Mouse (Mus musculus) G1E (cell line): ENCODE data around the gene Atxn2. TPM values are rescaled to one million over a fixed set of nuclear protein-coding genes. Genes with fewer than 3 reads are reported as not detected.

Experiments used
- ATAC-seq: 2 replicates; pipeline ENCODE4 v1.8.0; 2016; ENCODE audit warnings: mild to moderate bottlenecking; ENCODE audit not compliant: insufficient number of reproducible peaks, poor library complexity, low FRiP score, severe bottlenecking; ENCODE audit errors: extremely low read depth
- DNase-seq: peaks from one replicate; pipeline ENCODE4 v3.0.0; 2012; ENCODE audit warnings: low spot score
- H3K27me3 ChIP-seq: 2 replicates; pipeline ENCODE4 v1.6.1; 2012; ENCODE audit warnings: mild to moderate bottlenecking, low read length, inconsistent platforms; ENCODE audit not compliant: insufficient read depth
- H3K36me3 ChIP-seq: replicated peaks from 2 replicates; pipeline ENCODE3; 2012; ENCODE audit warnings: mild to moderate bottlenecking, inconsistent platforms
- H3K4me1 ChIP-seq: 2 replicates; pipeline ENCODE4 v1.6.1; 2012; ENCODE audit warnings: low read depth, low read length, inconsistent platforms, mixed read lengths; ENCODE audit not compliant: insufficient read depth
- H3K4me3 ChIP-seq: 2 replicates; pipeline ENCODE4 v1.5.1; 2012; ENCODE audit warnings: low read depth, mild to moderate bottlenecking, inconsistent platforms, low read length, moderate library complexity, mixed read lengths
- H3K9me3 ChIP-seq: replicated peaks from 2 replicates; pipeline ENCODE4 v1.6.1; 2012; ENCODE audit warnings: inconsistent platforms
- CTCF ChIP-seq: IDR thresholded peaks from 2 replicates; pipeline ENCODE4 v1.5.1; 2012; ENCODE audit warnings: low read depth, low read length, inconsistent platforms, mixed read lengths
- GATA1 ChIP-seq: IDR thresholded peaks from 2 replicates; pipeline ENCODE4 v1.6.1; 2012; ENCODE audit warnings: borderline replicate concordance, low read length, inconsistent platforms, mixed read lengths
- GATA2 ChIP-seq: IDR thresholded peaks from 2 replicates; pipeline ENCODE4 v1.6.1; 2012; ENCODE audit warnings: low read depth, low read length, inconsistent platforms, borderline replicate concordance
- POLR2AphosphoS5 ChIP-seq: IDR thresholded peaks from 2 replicates; pipeline ENCODE4 v1.6.1; 2012; ENCODE audit warnings: low read depth, low read length, inconsistent platforms; ENCODE audit not compliant: insufficient replicate concordance
- TAL1 ChIP-seq: conservative IDR thresholded peaks from 2 replicates; pipeline ENCODE4 v1.6.1; 2012; ENCODE audit warnings: low read depth, low read length, inconsistent platforms, mixed read lengths
- polyA plus RNA-seq: library from polyadenylated mRNA; stranded (reverse); fragments of >175 nt; gene quantifications from 2 replicates; pipeline ENCODE4 v1.2.3, GENCODE M21; 2012
- total RNA-seq, 2 experiments: library from RNA; stranded (forward) in 1 of 2; stranded (reverse) in 1 of 2; fragments of 200-1000 nt in 1 of 2; fragments of >200 nt in 1 of 2; fragmentation: Nextera tagmentation in 1 of 2; gene quantifications; 2 replicates each; pipeline ENCODE4 v1.2.3; 2014 to 2017

Atxn2 gene
- total and polyA plus RNA-seq, 3 experiments: 38.0 to 151 (median 57.5) TPM

DNA sequence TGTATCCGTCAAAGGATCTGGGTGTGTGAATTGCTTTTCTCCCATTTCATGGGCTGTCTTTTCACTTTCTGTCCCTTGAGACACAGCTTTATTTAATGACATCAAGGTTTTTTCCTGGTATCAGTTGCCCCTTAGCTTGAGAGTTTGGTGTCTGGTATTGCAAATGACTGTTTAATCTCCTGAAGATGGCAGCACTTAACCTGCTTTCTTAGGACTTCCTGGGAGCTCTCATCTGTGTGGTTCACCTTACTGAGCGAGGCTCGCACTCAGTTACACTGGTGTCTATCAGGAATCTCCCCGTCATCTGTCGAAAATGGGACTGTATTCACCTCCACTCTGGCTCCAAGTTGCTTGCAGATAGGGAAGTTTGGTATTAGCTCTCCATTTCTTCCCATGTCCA is 79.9 kb downstream of the Atxn2 start:
- Histone ChIP-seq H3K9me3 (no peaks in the 10 kb centered on the region), H3K4me1 (no peaks in the 10 kb centered on the region), H3K27me3 (no peaks in the 10 kb centered on the region), H3K4me3 (no peak overlapping the region), H3K36me3 (peaks cover 78% of the 10 kb centered on the region)
- no peak for TF ChIP-seq GATA2
- DNase-seq (no peak), ATAC-seq (no peak)

DNA sequence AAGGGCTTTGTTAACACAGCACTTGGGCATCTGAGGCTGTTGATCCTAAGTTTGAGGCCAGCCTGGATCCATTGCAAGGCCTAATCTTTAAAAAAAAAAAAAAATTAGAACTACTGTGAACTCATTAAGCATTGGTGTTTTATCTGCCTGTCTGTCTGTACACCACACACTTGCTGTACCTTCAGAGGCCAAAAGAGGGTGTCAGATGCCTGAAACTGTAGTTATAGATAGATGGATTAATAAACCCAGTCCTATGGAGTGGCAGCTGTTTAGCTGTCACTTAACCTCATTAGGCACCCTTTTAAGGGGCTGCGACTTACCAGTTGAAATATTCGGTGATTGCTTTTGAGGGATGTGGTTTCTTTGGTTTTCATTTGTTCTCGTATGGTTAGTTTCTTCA is 84.7 kb downstream of the Atxn2 start:
- TF ChIP-seq CTCF (no peak), GATA1 (no peak), POLR2AphosphoS5 (no peak), GATA2 (no peak), TAL1 (no peak)
- ATAC-seq (no peak), DNase-seq (no peak)
- peaks cover 86% of the 10 kb centered on the region for H3K36me3 ChIP-seq
- H3K9me3 ChIP-seq: no peaks in the 10 kb centered on the region
- H3K4me1 ChIP-seq: no peaks in the 10 kb centered on the region
- no peak overlapping the region for H3K4me3 ChIP-seq
- no peaks in the 10 kb centered on the region for H3K27me3 ChIP-seq

DNA sequence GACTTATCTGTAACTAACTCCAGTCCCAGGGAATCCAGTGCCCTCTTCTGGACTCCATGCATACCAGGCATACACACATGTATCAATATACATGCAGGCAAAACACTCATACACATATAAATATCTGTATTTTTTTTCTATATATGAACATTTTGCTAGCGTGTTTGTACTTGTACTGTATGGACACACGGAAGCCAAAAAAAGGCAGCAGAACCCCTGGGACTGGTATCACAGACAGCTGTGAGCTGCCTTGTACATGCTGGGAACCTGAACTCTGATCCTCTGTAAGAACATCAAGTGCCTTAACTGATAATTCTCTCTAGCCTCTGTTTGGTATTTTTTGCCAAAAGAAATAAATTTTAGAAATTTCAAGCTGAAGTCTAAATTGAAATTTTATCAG is 87.3 kb downstream of the Atxn2 start:
- ATAC-seq: no peak
- no peaks in the 10 kb centered on the region for H3K9me3 ChIP-seq
- peaks cover 91% of the 10 kb centered on the region for H3K36me3 ChIP-seq
- H3K4me3 ChIP-seq: no peak overlapping the region
- H3K27me3 ChIP-seq: no peaks in the 10 kb centered on the region
- DNase-seq: no peak
- H3K4me1 ChIP-seq: no peaks in the 10 kb centered on the region
- TF ChIP-seq TAL1: no peak
- TF ChIP-seq GATA2: no peak
- TF ChIP-seq POLR2AphosphoS5: no peak
- no peak for TF ChIP-seq GATA1
- TF ChIP-seq CTCF: no peak

DNA sequence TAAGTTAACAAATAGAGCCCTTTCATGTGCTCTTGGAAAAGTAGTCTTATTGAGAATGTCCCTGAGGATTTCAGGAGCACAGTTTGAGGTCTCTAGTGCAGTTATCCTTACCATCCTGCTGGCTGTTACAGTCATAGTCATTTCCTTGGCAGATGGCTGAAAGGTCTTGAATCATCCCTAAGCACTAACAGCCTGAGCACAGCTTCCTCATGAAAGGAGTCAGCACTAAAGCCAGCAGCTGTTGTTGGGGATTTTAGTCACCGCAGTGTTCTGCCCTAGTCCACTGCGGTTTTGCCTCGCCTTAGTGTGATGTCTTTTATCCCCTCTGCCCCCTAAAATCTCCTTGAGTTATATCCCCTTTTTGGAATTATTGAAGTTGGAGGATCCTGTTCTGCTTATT is 96.0 kb downstream of the Atxn2 start:
- DNase-seq (no peak), ATAC-seq (no peak)
- Histone ChIP-seq H3K4me1 (peaks cover 6% of the 10 kb centered on the region; the same call in 1 of the 2 replicates), H3K9me3 (no peaks in the 10 kb centered on the region), H3K4me3 (no peak overlapping the region), H3K36me3 (peaks cover 89% of the 10 kb centered on the region), H3K27me3 (no peaks in the 10 kb centered on the region)
- TF ChIP-seq GATA1 (no peak), CTCF (no peak), POLR2AphosphoS5 (no peak), TAL1 (no peak), GATA2 (no peak)

DNA sequence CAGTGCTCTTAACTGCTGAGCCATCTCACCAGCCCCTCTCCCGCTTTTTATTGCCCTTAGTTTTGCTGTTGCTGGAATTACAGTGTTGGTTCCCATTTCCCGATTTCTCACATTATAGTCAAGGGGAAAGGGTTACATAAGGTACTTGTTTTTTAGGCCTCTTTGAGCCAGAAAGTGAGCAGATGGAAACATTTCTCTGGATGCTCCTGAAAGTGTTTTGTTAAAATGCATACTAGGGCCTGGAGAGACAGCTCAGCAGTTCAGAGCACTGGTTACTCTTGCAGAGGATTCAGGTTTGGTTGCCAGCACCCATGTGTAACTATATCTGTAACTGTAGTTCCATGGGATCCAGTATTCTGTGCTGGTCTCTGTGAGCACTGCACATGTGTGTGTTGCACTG is 97.1 kb downstream of the Atxn2 start:
- TF ChIP-seq CTCF: no peak
- TF ChIP-seq GATA2: no peak
- TF ChIP-seq POLR2AphosphoS5: no peak
- no peak for TF ChIP-seq GATA1
- no peak for TF ChIP-seq TAL1
- Histone ChIP-seq H3K4me1 (peaks cover 6% of the 10 kb centered on the region; the same call in 1 of the 2 replicates), H3K27me3 (no peaks in the 10 kb centered on the region), H3K4me3 (no peak overlapping the region), H3K36me3 (peaks cover 90% of the 10 kb centered on the region), H3K9me3 (no peaks in the 10 kb centered on the region)
- DNase-seq: no peak
- no peak for ATAC-seq

DNA sequence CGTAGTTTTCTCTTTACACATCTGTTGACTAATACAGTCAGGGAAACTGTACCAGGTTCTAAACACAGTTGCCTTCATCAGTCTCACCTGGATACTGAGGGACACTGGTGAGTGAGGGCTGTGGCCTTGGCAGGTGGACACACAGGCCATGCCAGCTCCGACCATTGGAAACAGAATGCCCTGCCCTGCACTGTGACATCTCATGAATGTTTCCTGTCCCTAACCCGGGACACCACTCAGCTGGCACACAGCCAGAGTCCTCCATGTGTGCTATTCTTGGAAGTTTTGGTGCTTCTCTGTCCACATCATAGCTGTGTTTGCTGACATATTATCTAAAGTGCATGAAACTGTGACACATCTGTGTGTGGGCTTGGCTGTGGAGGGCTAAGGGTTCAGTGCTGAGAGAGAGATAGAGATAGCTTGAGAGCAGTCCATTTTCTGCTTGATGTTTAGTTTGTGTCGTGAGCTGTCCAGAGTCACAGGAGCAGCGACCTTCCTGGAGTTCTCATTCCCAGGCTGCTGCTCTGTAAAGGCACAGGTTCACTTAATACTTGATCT is 98.6 kb downstream of the Atxn2 start:
- no peaks in the 10 kb centered on the region for H3K27me3 ChIP-seq
- H3K4me3 ChIP-seq: no peak overlapping the region
- H3K36me3 ChIP-seq: peaks cover 88% of the 10 kb centered on the region
- no peak for TF ChIP-seq CTCF
- TF ChIP-seq POLR2AphosphoS5: no peak
- no peak for TF ChIP-seq GATA2
- no peaks in the 10 kb centered on the region for H3K9me3 ChIP-seq
- ATAC-seq (no peak), DNase-seq (no peak)
- H3K4me1 ChIP-seq: peaks cover 6% of the 10 kb centered on the region; the same call in 1 of the 2 replicates
